Mouse (Mus musculus): ENCODE data around the gene Foxo4. TPM values are rescaled to one million over a fixed set of nuclear protein-coding genes. Genes with fewer than 3 reads are reported as not detected.

The Foxo4 gene
- total RNA-seq (2021) = 10 to 100 TPM; 35.8 to 40.1 TPM
- long read RNA-seq, experiment 1, partial matches to known transcripts = 3 of 3 reads
- long read RNA-seq, experiment 1, other reads (novel, unspliced or antisense) = 0 of 3 reads
- long read RNA-seq, experiment 2, partial matches to known transcripts = 6 of 6 reads
- long read RNA-seq, experiment 2, other reads (novel, unspliced or antisense) = 0 of 6 reads

DNA sequence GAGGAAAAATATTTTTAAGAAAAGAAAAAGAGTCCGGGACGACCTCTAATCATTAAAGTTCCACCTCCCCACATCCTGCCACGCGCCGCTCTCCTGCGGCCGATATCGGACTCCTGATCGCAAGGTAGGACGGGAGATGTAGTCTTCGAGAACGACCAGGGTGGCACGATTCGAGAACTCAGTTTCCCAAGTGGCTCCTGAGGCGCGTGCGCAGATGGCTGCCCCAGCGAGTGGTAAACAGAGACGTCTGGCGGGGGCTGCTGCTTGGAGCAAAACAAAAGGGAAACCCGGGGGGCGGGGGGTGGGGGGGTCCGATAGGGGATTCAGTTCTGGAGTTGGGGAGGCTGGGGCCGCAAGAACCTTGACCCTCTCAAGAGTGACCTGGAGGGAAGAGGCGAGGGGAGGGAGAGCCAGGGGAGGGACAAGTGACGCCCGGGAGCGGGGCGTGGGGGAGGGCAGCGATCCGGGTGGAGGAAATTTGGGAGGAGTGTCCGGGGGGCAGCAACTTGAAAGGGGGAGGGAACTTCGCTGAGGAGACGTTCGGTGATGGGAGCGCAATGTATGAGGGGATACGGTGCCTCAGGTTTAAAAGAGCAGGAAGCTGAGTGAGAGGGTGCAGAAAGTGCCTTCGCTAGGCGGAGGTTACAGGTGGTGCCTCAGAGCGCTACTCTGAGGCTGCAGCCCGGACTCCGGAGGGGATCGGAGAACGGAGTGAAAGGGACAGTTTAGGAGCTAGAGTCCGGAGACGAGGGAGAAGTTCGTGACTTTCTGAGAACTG, at the start of gene Foxo4:
TSS of gene Foxo4 (plus strand) at position 577 of the 778 bp plus-strand sequence.
- DNase-seq = peak; percentile 86

DNA sequence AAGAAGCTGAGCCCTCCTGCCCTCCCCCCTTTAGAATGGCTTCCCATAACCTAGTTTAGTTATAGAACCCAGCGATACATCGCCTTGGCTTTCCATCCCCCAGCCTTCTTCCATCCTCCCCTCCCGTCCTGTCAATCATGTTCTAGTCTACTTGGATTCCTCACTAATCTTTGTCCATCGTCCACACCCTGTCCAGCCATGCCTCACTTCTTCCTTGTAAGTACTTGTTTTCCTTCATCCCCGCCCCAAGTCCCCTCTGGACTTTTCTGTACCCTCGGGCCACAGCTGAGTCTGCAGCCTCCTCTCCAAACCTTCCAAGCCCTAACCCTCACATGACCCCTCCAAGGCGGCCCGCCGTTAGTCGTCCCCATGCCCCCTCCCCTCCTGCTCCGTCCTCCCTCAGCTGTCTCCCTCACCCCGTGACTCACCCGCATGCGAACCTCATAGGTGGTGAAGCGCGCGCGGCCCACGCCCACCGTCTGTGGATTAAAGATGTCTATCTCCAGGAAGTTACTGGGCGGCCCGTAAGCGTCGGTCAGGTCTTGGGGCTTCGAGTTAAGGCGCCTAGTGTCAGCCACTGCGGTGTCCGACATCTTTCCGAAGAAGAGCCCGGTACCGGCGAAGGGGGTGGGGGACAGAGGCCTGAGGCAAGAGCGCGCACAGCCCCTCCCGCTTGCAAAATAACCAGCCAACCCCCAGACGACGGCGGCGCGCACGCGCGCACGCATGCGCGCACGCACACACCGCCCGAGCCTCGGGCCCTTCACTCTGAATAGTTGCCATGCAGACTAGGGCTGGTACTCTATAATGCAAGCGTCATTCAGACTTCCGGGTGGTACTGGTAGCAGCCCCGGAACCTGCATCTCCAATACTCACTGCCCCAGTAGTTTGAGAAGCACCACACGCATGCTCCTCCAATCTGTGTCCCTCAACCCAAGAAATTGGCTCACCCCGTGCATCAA, 32.2 kb upstream of the Foxo4 start, which contains the start of gene Snx12:
TSS of gene Snx12 (minus strand) at position 730 of the 962 bp plus-strand sequence.
- peak; percentile 83 for DNase-seq

GRCm38 (mm10) chrX:101222796-101223162, 31.5 kb upstream of the Foxo4 start:
- DNase-seq = no peak

DNA sequence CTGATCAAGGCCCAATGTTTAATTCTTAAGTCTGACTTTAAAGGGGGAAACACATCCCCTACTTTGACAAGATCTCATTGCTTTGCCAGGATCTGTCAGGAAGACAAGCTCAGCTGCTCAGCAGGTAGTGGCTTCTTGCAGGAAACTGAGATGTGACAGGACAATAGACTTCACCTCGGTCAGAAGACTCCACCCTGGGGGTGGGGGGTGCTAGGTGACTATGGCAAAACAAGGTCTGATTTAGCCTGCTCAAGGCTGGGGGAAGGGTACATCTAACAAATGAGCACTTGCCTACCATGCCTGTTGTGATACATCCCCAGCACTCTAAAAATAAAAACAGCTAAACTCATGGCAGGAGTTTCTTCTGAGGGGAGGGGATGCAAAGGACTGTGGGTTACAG, 9.3 kb upstream of the Foxo4 start:
- DNase-seq = no peak

DNA sequence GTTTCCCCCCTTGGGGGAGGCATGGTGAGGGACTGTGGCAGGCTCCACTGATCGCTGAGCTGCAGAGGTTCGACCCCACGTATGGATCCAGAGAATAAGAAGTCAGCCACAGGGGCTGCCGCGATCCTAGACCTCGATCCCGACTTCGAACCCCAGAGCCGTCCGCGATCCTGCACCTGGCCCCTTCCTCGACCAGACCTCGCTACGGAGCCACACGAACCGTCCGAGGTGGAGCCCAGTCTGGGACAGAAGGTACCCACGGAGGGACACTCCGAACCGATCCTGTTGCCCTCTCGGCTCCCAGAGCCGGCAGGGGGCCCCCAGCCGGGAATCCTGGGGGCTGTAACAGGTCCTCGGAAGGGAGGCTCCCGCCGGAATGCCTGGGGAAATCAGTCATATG, 412 bp downstream of the Foxo4 start:
- DNase-seq = peak; percentile 6

DNA sequence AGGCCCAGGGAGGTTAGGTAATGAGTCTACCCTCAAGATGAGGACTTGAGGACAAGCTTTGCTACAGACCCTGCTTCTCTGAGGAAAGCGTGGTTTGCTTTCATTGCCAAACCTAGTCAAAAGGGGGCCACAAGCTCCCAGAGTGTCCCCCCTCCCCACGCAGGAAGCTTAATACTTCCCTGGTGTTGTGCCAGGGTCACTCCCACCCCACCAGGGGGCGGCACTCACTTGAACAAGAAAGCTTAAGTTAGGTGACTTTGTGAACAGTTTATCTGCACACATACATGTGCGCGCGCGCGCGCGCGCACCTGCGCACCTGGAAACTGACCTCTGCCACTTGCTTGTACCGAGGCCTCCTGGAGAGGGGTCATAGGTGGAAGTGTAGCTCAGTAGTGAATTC, 2.3 kb downstream of the Foxo4 start:
- peak; percentile 24 for DNase-seq

DNA sequence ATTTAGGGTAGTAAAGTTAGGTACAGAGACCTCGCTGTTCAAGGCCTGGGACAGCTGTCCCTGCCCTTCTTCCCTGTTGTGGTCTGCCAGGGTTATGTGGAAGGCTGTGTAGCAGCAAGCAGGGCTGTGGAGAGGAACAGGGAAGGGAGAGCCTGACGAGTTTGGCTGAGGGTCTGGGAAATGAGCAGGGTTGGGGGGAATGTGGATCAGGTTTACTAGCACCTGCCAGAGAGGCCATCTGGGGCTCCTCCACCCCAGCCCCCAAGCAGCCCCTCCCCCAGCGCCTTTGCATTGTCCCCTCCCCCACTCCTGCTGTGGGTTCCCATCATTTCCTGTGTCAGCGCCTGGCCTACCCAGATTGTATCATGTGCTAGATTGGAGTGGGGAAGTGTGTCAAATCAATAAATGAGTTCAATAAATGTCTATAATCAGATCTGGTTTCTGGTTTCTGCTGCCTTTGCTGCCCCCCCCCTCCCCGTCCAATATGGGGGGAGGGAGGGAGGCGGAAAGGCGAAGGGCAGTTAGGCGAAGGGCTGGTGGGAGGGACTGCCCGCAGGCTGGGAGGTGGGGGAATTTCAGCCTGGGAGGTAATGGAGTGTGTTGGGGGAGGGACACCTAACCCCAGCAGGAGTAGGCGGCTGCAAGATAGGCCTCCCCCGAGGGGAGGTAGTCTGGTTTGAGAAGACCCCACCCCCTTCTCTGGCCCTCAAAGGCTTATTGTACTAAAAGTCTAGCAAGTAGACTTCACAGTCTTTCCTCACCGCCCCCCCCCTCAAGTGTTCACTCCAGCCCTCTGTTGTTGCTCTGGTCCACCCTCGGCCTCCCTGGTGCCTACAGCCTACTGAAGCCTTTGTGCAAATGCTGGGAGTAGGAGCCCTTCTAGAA, 6.4 kb downstream of the Foxo4 start:
- no peak for DNase-seq

GRCm38 (mm10) chrX:101263892-101264291, 9.6 kb downstream of the Foxo4 start, which contains the start of gene Gm614:
Gm614 (minus strand) TSS chrX:101263992.
- no peak for DNase-seq

- no peak for DNase-seq
These were observed 12.3 kb downstream of the Foxo4 start for GRCm38 (mm10) chrX:101266631-101267030.

DNA sequence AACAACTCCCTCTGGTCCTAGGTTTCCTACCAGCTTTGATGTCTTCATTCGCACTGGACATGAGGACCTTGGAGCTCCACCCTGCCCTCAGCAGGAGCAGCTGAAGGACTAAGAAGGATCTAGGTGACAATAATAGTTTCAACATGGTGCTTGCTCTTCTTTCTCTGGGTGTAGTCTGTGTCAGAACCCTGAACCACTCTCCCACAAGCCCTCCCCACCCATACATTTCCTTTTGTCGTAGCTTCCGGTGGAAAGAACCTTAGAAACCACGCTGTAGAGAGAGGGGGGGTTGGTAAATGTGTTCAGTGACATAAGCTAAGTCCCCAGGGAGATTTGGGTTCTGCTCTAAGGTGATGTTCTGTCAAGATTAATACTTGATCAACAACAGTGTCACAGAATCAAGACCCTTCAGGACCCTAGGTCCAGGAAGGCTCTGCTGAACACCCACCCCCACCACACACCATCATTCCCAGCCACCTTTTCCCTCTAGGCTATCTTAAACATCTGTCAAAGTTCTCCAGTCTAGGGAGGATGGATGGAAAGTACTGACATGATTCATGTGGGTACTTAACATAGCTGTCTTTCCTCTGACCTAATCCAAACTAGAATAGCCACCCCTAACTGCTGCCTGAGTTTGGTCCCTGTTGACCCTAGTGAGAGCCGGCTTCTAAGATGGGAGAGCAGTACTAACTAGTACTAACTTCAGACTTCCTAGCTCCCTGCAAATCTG, 13.9 kb downstream of the Foxo4 start, which contains the start of gene Il2rg:
TSS of gene Il2rg (minus strand) at position 231 of the 730 bp plus-strand sequence.
- DNase-seq = no peak

GRCm38 (mm10) chrX:101268755-101269124, 14.4 kb downstream of the Foxo4 start, which contains the start of gene Gm20489:
Gm20489 (minus strand) TSS chrX:101269023.
- DNase-seq = no peak

GRCm38 (mm10) chrX:101273410-101273809, 19.1 kb downstream of the Foxo4 start:
- no peak for DNase-seq

- peak; percentile 93 for DNase-seq
These were observed 19.8 kb downstream of the Foxo4 start, which contains the start of gene Med12 for GRCm38 (mm10) chrX:101273875-101274738. Med12 (plus strand) TSS chrX:101274030.

DNA sequence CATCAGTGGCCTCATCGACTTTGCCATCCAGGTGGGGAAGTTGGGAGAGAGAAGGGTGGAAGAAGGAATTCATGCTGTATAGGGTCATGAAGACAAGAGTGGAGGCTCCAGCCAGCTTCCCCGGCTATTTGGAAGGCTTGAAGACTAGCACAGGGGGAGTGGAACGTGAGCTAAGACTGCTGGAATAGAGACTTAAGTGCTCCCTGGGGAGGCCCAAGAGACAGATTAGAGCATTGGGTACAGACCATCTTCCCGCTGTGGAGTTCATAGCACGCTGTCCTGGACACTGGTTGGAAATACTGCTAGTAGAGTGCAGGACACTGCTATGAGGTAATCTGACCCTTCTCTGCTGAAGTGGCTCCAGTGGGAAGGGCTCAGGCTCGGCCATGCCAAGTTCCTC, 28.5 kb downstream of the Foxo4 start:
- DNase-seq = no peak

GRCm38 (mm10) chrX:101285534-101285933, 31.2 kb downstream of the Foxo4 start:
- DNase-seq = peak; percentile 69

GRCm38 (mm10) chrX:101285953-101286670, 31.8 kb downstream of the Foxo4 start:
- no peak for DNase-seq

DNA sequence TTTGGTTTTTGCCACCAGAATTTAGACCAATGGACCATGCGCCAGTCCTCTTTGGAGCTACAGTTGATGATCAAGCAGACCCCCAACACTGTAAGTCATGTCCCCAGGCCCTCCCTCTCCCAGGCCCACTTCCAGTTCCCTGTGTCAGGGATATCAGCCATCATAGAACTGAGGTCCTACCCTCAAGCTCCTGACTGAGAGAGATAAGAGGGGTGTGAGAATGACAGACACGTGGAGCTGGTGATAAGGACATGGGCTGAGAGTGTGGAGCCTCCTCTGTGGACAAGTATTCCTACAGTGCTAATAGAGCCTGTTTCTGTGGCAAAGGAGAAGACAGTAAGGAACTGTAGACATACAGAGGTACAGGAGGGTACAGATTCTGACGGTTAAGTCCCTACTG, 33.2 kb downstream of the Foxo4 start:
- DNase-seq = no peak

- no peak for DNase-seq
These were observed 34.1 kb downstream of the Foxo4 start for GRCm38 (mm10) chrX:101288432-101288831.

GRCm38 (mm10) chrX:101289037-101289436, 34.7 kb downstream of the Foxo4 start:
- DNase-seq = no peak
